Mouse (Mus musculus): Measurements from ENCODE around the gene Fah.

The Fah gene

GRCm38 (mm10) chr7:84594087-84594916 is 12.2 kb downstream of the Fah start:
- peak; percentile 28 for DNase-seq

GRCm38 (mm10) chr7:84591347-84591746 is 15.2 kb downstream of the Fah start:
- no peak for DNase-seq

- DNase-seq: no peak
Observed at GRCm38 (mm10) chr7:84590622-84591021, 15.9 kb downstream of the Fah start.

- DNase-seq: no peak
Observed at GRCm38 (mm10) chr7:84587101-84587783, 19.3 kb downstream of the Fah start.

- DNase-seq: no peak
Observed at GRCm38 (mm10) chr7:84586360-84587100, 20.0 kb downstream of the Fah start.

- DNase-seq: no peak
Observed at GRCm38 (mm10) chr7:84585086-84585485, 21.4 kb downstream of the Fah start.

GRCm38 (mm10) chr7:84579769-84580168 is 26.8 kb downstream of the Fah start:
- peak; percentile 52 for DNase-seq

- DNase-seq: peak; percentile 71
Observed at GRCm38 (mm10) chr7:84578841-84579240, 27.7 kb downstream of the Fah start.

- DNase-seq: no peak
Observed at GRCm38 (mm10) chr7:84577034-84577433, 29.5 kb downstream of the Fah start.

GRCm38 (mm10) chr7:84566200-84566599 is 40.3 kb downstream of the Fah start:
- DNase-seq: no peak

GRCm38 (mm10) chr7:84564236-84564635 is 42.3 kb downstream of the Fah start:
- DNase-seq: no peak

- no peak for DNase-seq
Observed at GRCm38 (mm10) chr7:84560500-84560899, 46.0 kb downstream of the Fah start.

- DNase-seq: no peak
Observed at GRCm38 (mm10) chr7:84557332-84557731, 49.2 kb downstream of the Fah start.

- DNase-seq: no peak
Observed at GRCm38 (mm10) chr7:84555294-84555693, 51.2 kb downstream of the Fah start.

GRCm38 (mm10) chr7:84551472-84551871 is 55.0 kb downstream of the Fah start:
- DNase-seq: no peak

GRCm38 (mm10) chr7:84546667-84547066 is 59.9 kb downstream of the Fah start:
- DNase-seq: no peak

- no peak for DNase-seq
Observed at GRCm38 (mm10) chr7:84544946-84545345, 61.6 kb downstream of the Fah start.

Measured in right cerebral cortex, adult 18-20 months (tissue).